Mouse (Mus musculus) A20 (cell line): ENCODE data around the gene Scgb2b19.
"Not testable (repeated sequence)": the region's sequence is repeated elsewhere in the genome, so short reads cannot be mapped to it uniquely, and the experiment has no call there.

Experiments used
- DNase-seq: peaks from one replicate; pipeline ENCODE4 v3.0.0-alpha.2; 2011; ENCODE audit warnings: low read depth, low spot score

Gene Scgb2b19

DNA sequence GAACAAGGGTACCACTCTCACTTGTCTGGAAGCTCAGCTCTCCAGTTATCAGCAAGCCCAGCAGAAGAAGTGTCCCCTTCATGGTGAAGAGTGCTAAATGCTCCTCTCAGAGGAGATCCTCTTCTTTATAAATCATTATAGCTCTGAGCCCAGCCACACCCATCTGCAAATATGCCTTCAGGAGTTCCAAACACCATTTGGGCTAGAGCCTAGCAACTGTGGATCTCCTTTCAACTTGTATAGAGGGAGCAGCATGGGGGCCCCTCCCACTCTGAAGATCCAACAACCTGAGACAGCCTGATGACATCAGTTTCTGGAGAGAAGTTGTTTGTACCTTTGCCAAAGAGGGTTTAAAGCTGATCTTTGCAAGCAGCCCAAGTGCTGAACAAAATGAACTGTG, at the start of gene Scgb2b19:
Scgb2b19 (minus strand) TSS at position 101 of the 400 bp plus-strand sequence.
- DNase-seq: not testable (repeated sequence)

DNA sequence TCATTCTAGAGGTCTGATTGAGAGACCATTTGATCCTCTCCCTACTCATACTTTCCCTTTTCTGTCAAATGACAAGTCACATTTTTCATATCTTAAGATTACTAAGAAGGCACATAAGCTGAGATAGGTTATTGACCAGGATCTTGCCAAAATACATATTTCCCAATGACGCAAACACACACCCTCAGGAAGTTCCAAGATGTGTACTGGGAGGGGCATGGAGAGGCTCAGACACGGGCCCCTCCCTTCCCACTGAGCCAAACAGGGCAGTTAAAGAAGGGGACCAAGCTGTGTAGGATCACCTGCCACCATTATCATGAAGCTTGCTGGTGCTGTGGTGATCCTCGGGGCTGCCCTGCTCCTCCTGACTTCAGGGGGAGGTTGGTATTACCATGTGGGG, 6.9 kb upstream of the Scgb2b19 start, which contains the start of gene Scgb1b19:
Scgb1b19 (plus strand) TSS at position 301 of the 400 bp plus-strand sequence.
- DNase-seq: not testable (repeated sequence)
